Mouse (Mus musculus) MEL (cell line): ENCODE results near the gene Rpl13a.

Source experiments
- ELF1 ChIP-seq: IDR thresholded peaks from 2 replicates; pipeline ENCODE4 v1.6.1; 2014; ENCODE audit warnings: low read depth, mild to moderate bottlenecking, inconsistent platforms, low read length, improper control_type of control experiment, moderate library complexity
- HCFC1 ChIP-seq: IDR thresholded peaks from 2 replicates; pipeline ENCODE4 v1.6.1; 2012; ENCODE audit warnings: low read depth, mild to moderate bottlenecking, inconsistent platforms, low read length, improper control_type of control experiment, moderate library complexity
- POLR2A ChIP-seq, 2 experiments: IDR thresholded peaks; 2 replicates each; pipeline ENCODE4 v1.6.1; 2011 to 2012; ENCODE audit warnings: low read length in 2 of 2, mild to moderate bottlenecking in 2 of 2, control low read depth in 1 of 2, improper control_type of control experiment in 1 of 2, low read depth in 1 of 2, moderate library complexity in 1 of 2; ENCODE audit not compliant: control insufficient read depth in 1 of 2, insufficient read depth in 1 of 2, poor library complexity in 1 of 2
- RAD21 ChIP-seq: IDR thresholded peaks from 2 replicates; pipeline ENCODE4 v1.6.1; 2011; ENCODE audit warnings: mild to moderate bottlenecking, low read depth, low read length, improper control_type of control experiment
- ZNF384 ChIP-seq: IDR thresholded peaks from 2 replicates; pipeline ENCODE4 v1.6.1; 2012; ENCODE audit warnings: low read depth, mild to moderate bottlenecking, inconsistent platforms, low read length, improper control_type of control experiment

- TF ChIP-seq ELF1 (no peak), HCFC1 (no peak), RAD21 (no peak), POLR2A (IDR thresholded peaks at IDR 0.05; ENCODE audit: control insufficient read depth in 1 of 2, insufficient read depth in 1 of 2, low read depth in 1 of 2, low read length in 2 of 2, poor library complexity in 1 of 2) (no peak), ZNF384 (no peak)
Observed at GRCm38 (mm10) chr7:45095367-45095766, 33.2 kb downstream of the Rpl13a start.
